Mouse (Mus musculus) layer of hippocampus, adult 2 months (tissue): ENCODE data around the gene Aatk. TPM values are rescaled to one million over a fixed set of nuclear protein-coding genes. Genes with fewer than 3 reads are reported as not detected.
A peak's percentile ranks its signal among the peaks of the same experiment; 100 is the strongest.

Source experiments
- DNase-seq, 2 experiments: peaks; one replicate each; pipeline ENCODE4 v3.0.0; 2022; ENCODE audit warnings: low spot score in 2 of 2
- H3K27ac ChIP-seq: fragments of 200-600 bp; 2 replicates; pipeline ENCODE4 v1.8.1; 2022
- H3K4me3 ChIP-seq: fragments of 200-600 bp; 2 replicates; pipeline ENCODE4 v1.8.1; 2022; ENCODE audit warnings: mild to moderate bottlenecking
- CTCF ChIP-seq: fragments of 200-600 bp; conservative IDR thresholded peaks from 2 replicates; pipeline ENCODE4 v1.8.1; 2022; ENCODE audit warnings: antibody characterized with exemption, mild to moderate bottlenecking, moderate library complexity
- total RNA-seq, 2 experiments: library from RNA; stranded (reverse); gene quantifications; 2 replicates each; pipeline ENCODE4 v1.2.3; 2021

Gene Aatk
- total RNA-seq, 2 experiments from 2014 or later, result 196 to 207 TPM

GRCm38 (mm10) chr11:120069261-120069660 is 22.3 kb upstream of the Aatk start:
- Histone ChIP-seq H3K27ac (no peak overlapping the region), H3K4me3 (no peak overlapping the region)
- TF ChIP-seq CTCF, result no peak
- no peak for DNase-seq

GRCm38 (mm10) chr11:120067834-120068233 is 20.9 kb upstream of the Aatk start:
- Histone ChIP-seq H3K4me3 (no peak overlapping the region), H3K27ac (no peak overlapping the region)
- DNase-seq, result no peak
- peak; percentile 45 for TF ChIP-seq CTCF

- Histone ChIP-seq H3K27ac (no peak overlapping the region), H3K4me3 (no peak overlapping the region)
- peak in 1 of 2 experiments; percentile 56 for DNase-seq
- peak; percentile 95 for TF ChIP-seq CTCF
Measured at GRCm38 (mm10) chr11:120065291-120065690, 18.3 kb upstream of the Aatk start.

GRCm38 (mm10) chr11:120064668-120065040 is 17.7 kb upstream of the Aatk start:
- TF ChIP-seq CTCF, result no peak
- Histone ChIP-seq H3K27ac (no peak overlapping the region), H3K4me3 (no peak overlapping the region)
- no peak for DNase-seq

- TF ChIP-seq CTCF, result no peak
- no peak for DNase-seq
- Histone ChIP-seq H3K4me3 (no peak overlapping the region), H3K27ac (no peak overlapping the region)
Measured at GRCm38 (mm10) chr11:120064006-120064667, 17.2 kb upstream of the Aatk start.

GRCm38 (mm10) chr11:120063326-120063725 is 16.4 kb upstream of the Aatk start:
- H3K27ac ChIP-seq, result no peak overlapping the region
- no peak for DNase-seq
- H3K4me3 ChIP-seq, result no peak overlapping the region
- no peak for TF ChIP-seq CTCF

- Histone ChIP-seq H3K27ac (no peak overlapping the region), H3K4me3 (no peak overlapping the region)
- no peak for DNase-seq
- TF ChIP-seq CTCF, result no peak
Measured at GRCm38 (mm10) chr11:120060634-120061033, 13.7 kb upstream of the Aatk start.

GRCm38 (mm10) chr11:120055953-120056732 is 9.2 kb upstream of the Aatk start:
- no peak overlapping the region for H3K4me3 ChIP-seq
- DNase-seq, result no peak
- TF ChIP-seq CTCF, result no peak
- H3K27ac ChIP-seq, result no peak overlapping the region

GRCm38 (mm10) chr11:120053846-120054245 is 6.9 kb upstream of the Aatk start:
- DNase-seq, result no peak
- H3K4me3 ChIP-seq, result no peak overlapping the region
- TF ChIP-seq CTCF, result no peak
- H3K27ac ChIP-seq, result no peak overlapping the region

- Histone ChIP-seq H3K27ac (no peak overlapping the region), H3K4me3 (no peak overlapping the region)
- DNase-seq, result no peak
- no peak for TF ChIP-seq CTCF
Measured at GRCm38 (mm10) chr11:120052274-120052673, 5.3 kb upstream of the Aatk start.

- Histone ChIP-seq H3K4me3 (no peak overlapping the region; the same call in 1 of the 2 replicates), H3K27ac (peak overlapping the region; percentile 78)
- no peak for TF ChIP-seq CTCF
- no peak for DNase-seq
Measured at GRCm38 (mm10) chr11:120051124-120051811, 4.3 kb upstream of the Aatk start.

GRCm38 (mm10) chr11:120049067-120049466 is 2.1 kb upstream of the Aatk start:
- no peak overlapping the region for H3K4me3 ChIP-seq
- TF ChIP-seq CTCF, result no peak
- peak overlapping the region; percentile 100; the same call in 1 of the 2 replicates for H3K27ac ChIP-seq
- no peak for DNase-seq

GRCm38 (mm10) chr11:120048252-120048556 is 1.2 kb upstream of the Aatk start:
- TF ChIP-seq CTCF, result peak; percentile 72
- peak; percentile 55 to 75 for DNase-seq
- H3K27ac ChIP-seq, result peak overlapping the region; percentile 100
- H3K4me3 ChIP-seq, result peak overlapping the region; percentile 93
